Mouse (Mus musculus): ENCODE data around the gene Taar7b.

DNA sequence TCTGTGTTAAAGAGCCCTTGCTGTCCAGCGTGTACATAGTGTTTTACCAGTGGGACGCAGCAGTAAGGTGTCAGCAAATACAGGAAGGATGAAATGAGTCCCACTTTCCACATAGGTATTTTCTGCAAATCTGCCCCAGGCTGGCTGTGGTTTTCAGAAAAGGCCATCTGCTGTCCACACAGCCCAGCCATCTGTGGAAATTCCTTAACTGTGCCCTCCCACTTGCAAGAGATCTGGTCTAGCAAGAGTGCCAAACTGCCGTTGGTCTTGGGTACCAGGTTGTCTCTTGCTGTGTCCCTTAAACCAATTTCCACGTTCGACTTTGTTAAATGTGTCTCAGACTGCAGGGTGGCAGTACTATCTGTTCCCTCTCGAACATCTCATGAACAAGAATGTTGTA lies 48.0 kb upstream of the Taar7b start:
- TF ChIP-seq CTCF (IDR thresholded peaks at IDR 0.05; ENCODE audit: low read depth) = no peak
- no peak for TF ChIP-seq EP300 (IDR thresholded peaks at IDR 0.05; ENCODE audit: low read depth)
